Mouse (Mus musculus): ENCODE results near the gene Cers6. TPM values are rescaled to one million over a fixed set of nuclear protein-coding genes. Genes with fewer than 3 reads are reported as not detected.
A peak's percentile ranks its signal among the peaks of the same experiment; 100 is the strongest.

The Cers6 gene
- polyA plus RNA-seq, 1 experiment from 2014 or later: 80.1 TPM

DNA sequence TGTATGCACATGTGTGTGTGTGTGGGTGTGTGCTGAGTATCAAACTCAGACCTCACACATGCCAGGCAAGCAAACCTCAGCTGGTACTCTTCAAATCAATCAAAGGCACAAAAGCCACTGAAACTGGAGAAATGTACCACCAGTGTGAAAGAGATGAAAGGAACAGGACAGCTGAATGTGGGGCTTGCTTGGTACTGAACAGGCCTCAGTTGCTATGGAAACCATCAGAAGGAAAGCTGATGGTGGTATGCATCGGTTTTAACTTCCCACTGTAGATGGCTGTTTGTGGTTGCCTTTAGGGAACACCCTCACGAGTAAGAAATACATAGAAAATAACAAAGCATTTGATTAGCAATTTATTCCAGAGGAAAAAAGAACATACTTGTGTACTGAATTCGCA lies 264.2 kb downstream of the Cers6 start:
- 0 out of 2 replicates have a peak, but pooled peaks cover 2% of the 10 kb centered on the region for H3K27me3 ChIP-seq (ENCODE audit: control insufficient read depth, insufficient read depth, low read length)
- H3K27ac ChIP-seq: no peak overlapping the region
- ATAC-seq (ENCODE audit: low FRiP score) (no peak), DNase-seq (ENCODE audit: low spot score) (no peak)
- 38% methylated on average over 3 of the region's 3 CpGs for WGBS
- H3K4me1 ChIP-seq (replicated peaks; ENCODE audit: control insufficient read depth, insufficient read depth, low read length): peaks cover 15% of the 10 kb centered on the region
- no peaks in the 10 kb centered on the region for H3K36me3 ChIP-seq (replicated peaks; ENCODE audit: control insufficient read depth, insufficient read depth)
- H3K4me3 ChIP-seq (replicated peaks; ENCODE audit: low read length): no peak overlapping the region
- H3K9me3 ChIP-seq (ENCODE audit: control insufficient read depth, low read length): no peaks in the 10 kb centered on the region
- no peak overlapping the region for H3K9ac ChIP-seq
- H3K4me2 ChIP-seq (replicated peaks): no peak overlapping the region

DNA sequence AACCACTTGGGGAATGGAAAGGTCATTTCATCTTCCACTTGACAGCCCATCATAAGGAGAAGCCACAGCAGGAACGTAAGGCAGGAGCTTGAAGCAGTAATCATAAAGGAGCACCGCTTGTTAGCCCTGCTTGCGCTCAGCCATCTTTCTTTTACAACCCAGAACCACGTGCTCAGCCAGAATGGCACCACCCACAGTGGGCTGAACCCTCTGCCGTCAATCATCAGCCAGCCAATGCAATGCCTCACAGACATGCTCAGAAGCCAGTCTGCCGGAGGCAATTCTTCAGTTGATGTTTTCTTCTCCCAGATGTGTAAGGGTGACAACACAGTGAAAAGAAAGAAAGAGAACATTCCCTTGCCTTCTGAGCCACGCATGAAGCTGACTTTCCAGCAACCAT lies 267.1 kb downstream of the Cers6 start:
- 0 out of 2 replicates have a peak, but pooled peaks cover 2% of the 10 kb centered on the region for H3K27me3 ChIP-seq (ENCODE audit: control insufficient read depth, insufficient read depth, low read length)
- H3K36me3 ChIP-seq (replicated peaks; ENCODE audit: control insufficient read depth, insufficient read depth): no peaks in the 10 kb centered on the region
- no peak for ATAC-seq (ENCODE audit: low FRiP score)
- no peak for DNase-seq (ENCODE audit: low spot score)
- H3K9ac ChIP-seq: no peak overlapping the region
- H3K9me3 ChIP-seq (ENCODE audit: control insufficient read depth, low read length): no peaks in the 10 kb centered on the region
- 69% methylated on average over 7 of the region's 7 CpGs for WGBS
- H3K27ac ChIP-seq: peak overlapping the region; percentile 32
- H3K4me1 ChIP-seq (replicated peaks; ENCODE audit: control insufficient read depth, insufficient read depth, low read length): peaks cover 15% of the 10 kb centered on the region
- no peak overlapping the region for H3K4me2 ChIP-seq (replicated peaks)
- no peak overlapping the region for H3K4me3 ChIP-seq (replicated peaks; ENCODE audit: low read length)

DNA sequence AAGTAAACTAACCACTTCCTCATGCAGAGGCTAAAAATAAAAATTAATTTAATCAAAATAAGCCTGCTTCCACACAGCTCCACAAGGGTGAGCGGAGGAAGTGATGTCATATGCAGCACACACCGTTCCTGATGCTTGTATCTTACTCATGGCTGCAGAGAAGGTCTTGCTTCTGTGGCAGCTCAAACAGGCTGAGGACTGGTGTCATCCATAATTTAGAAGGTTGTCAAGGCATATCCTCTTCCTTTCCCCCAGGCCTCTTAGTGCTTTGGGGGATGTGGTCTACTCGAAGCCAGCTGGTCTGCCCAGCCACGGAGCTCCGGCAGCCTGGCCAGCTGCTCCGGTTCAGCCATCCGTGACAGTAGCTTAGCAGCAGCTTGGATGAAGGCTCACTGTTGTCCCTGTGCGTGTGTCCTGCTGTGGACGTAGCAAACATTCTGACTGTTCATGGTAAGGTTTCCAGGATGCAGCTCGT lies 267.7 kb downstream of the Cers6 start:
- Histone ChIP-seq H3K27ac (peak overlapping the region; percentile 32; the same call in 1 of the 2 replicates), H3K27me3 (ENCODE audit: control insufficient read depth, insufficient read depth, low read length) (no peaks in the 10 kb centered on the region), H3K9me3 (ENCODE audit: control insufficient read depth, low read length) (no peaks in the 10 kb centered on the region), H3K9ac (no peak overlapping the region), H3K4me1 (replicated peaks; ENCODE audit: control insufficient read depth, insufficient read depth, low read length) (peaks cover 15% of the 10 kb centered on the region), H3K4me2 (replicated peaks) (peak overlapping the region; percentile 17; the same call in 1 of the 2 replicates), H3K36me3 (replicated peaks; ENCODE audit: control insufficient read depth, insufficient read depth) (no peaks in the 10 kb centered on the region), H3K4me3 (replicated peaks; ENCODE audit: low read length) (no peak overlapping the region)
- 26% methylated on average over 10 of the region's 10 CpGs for WGBS
- DNase-seq (ENCODE audit: low spot score): peak; percentile 35
- ATAC-seq (ENCODE audit: low FRiP score): peak; percentile 87

DNA sequence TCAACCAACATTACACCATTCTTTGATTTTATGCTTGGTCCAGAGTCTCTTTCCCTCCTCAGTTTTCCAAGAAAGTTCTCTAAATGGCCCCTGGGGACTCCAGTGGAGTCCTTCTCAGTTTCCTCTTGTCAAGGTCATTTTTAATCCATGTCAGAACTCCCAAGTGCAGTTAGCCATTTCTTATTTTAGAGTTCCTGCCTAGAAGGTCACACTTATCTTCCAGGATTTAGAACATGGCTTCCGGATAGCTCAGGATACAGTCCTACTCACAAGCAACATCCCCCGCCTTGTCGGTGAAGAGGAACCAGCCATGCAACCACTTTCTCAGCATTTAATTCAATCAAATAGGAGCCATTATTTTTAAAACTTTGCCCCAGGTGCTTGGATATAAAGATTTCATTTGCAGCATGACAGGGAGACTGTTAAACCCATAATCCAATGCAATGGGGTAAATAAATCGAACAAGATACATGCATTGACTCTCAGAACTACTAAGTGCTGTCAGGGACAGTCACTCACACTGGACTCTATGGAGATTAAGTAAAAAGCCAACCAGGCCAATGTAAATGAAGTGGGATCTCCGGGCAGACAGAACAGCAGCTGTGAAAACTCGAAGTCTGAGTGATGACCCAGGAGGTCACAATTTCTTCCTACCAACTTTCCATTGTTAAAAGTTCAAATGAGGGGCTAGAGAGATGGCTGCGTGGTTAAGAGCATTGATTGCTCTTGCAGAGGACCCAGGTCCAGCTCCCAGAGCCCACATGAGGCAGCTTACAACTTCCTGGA lies 268.4 kb downstream of the Cers6 start:
- H3K27me3 ChIP-seq (ENCODE audit: control insufficient read depth, insufficient read depth, low read length): no peaks in the 10 kb centered on the region
- peak overlapping the region; percentile 17; the same call in 1 of the 2 replicates for H3K4me2 ChIP-seq (replicated peaks)
- no peak overlapping the region for H3K27ac ChIP-seq
- ATAC-seq (ENCODE audit: low FRiP score): no peak
- no peak for DNase-seq (ENCODE audit: low spot score)
- no peaks in the 10 kb centered on the region for H3K9me3 ChIP-seq (ENCODE audit: control insufficient read depth, low read length)
- 60% methylated on average over 7 of the region's 7 CpGs for WGBS
- peaks cover 15% of the 10 kb centered on the region for H3K4me1 ChIP-seq (replicated peaks; ENCODE audit: control insufficient read depth, insufficient read depth, low read length)
- H3K36me3 ChIP-seq (replicated peaks; ENCODE audit: control insufficient read depth, insufficient read depth): no peaks in the 10 kb centered on the region
- no peak overlapping the region for H3K4me3 ChIP-seq (replicated peaks; ENCODE audit: low read length)
- no peak overlapping the region for H3K9ac ChIP-seq

DNA sequence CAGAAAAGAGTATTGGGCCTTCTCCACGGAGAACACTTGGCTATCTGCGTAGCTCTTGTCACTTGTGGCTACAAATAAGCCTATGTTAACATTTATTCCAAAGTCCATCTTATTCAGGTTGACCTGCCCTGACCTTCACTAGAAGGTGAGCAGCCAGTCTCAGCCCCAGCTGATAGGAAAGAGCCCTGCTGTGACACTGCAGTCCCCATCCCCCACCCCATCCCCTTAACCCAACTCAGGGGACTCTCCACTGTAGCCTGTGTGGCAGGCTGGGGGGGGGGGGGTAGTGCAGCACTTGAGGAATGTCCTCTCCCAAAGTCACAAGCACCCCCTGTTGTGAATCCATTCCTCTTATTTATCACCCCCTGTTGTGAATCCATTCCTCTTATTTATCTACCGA lies 270.8 kb downstream of the Cers6 start:
- no peak for DNase-seq (ENCODE audit: low spot score)
- no peaks in the 10 kb centered on the region for H3K9me3 ChIP-seq (ENCODE audit: control insufficient read depth, low read length)
- 57% methylated on average over 3 of the region's 3 CpGs for WGBS
- H3K36me3 ChIP-seq (replicated peaks; ENCODE audit: control insufficient read depth, insufficient read depth): no peaks in the 10 kb centered on the region
- no peaks in the 10 kb centered on the region for H3K27me3 ChIP-seq (ENCODE audit: control insufficient read depth, insufficient read depth, low read length)
- no peak overlapping the region for H3K4me2 ChIP-seq (replicated peaks)
- peaks cover 15% of the 10 kb centered on the region for H3K4me1 ChIP-seq (replicated peaks; ENCODE audit: control insufficient read depth, insufficient read depth, low read length)
- H3K4me3 ChIP-seq (replicated peaks; ENCODE audit: low read length): no peak overlapping the region
- H3K27ac ChIP-seq: no peak overlapping the region
- no peak for ATAC-seq (ENCODE audit: low FRiP score)
- H3K9ac ChIP-seq: no peak overlapping the region

DNA sequence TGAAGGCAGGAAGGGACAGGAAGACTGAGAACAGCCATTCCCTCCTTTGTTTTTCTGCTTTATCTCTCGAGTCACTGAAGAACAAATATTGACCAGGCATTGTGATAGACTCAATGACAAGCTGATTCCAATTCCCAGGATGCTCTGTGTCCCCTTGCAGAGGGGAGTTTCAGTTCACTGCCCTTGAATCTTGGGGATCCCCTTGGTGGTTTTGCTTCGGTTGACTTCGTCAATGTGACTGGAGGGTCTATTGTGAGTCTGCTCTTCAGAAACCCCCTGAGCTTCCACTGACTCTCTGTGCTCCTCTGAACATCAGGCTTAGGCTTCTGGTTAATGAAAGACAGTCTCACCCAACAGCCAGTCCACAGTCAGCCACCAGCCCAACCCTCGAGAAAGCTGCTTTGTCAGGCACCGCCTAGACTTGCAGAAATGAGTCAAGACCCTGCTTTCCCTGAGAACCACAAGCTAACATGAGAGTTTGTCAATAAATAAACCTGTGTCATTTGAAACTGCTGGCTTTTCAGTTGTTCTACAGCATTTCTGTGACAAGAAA lies 271.3 kb downstream of the Cers6 start:
- Histone ChIP-seq H3K4me3 (replicated peaks; ENCODE audit: low read length) (no peak overlapping the region), H3K4me1 (replicated peaks; ENCODE audit: control insufficient read depth, insufficient read depth, low read length) (peaks cover 15% of the 10 kb centered on the region), H3K27me3 (ENCODE audit: control insufficient read depth, insufficient read depth, low read length) (no peaks in the 10 kb centered on the region), H3K36me3 (replicated peaks; ENCODE audit: control insufficient read depth, insufficient read depth) (no peaks in the 10 kb centered on the region), H3K9ac (no peak overlapping the region), H3K4me2 (replicated peaks) (no peak overlapping the region), H3K27ac (no peak overlapping the region), H3K9me3 (ENCODE audit: control insufficient read depth, low read length) (no peaks in the 10 kb centered on the region)
- DNase-seq (ENCODE audit: low spot score): no peak
- ATAC-seq (ENCODE audit: low FRiP score): no peak
- WGBS: 27% methylated on average over 5 of the region's 5 CpGs

DNA sequence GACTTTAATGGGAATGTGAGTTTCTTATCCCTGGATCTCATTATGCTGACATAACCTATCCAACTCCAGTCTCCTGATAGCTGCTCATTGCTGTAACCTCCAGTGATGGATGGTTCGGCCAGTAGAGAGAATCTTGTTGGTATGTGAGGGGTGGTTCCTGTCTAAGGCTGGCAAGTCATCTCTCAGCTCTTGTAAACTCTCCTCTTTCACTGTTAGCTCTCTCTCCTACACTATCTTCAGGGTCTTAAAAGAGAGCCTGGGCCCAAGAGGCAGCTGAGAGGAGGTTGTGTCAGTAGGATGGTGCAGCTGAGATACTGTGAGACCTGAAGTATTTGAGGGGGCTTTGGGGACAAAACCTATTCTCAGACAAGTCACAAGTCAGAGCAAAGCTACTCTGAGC lies 272.9 kb downstream of the Cers6 start:
- Histone ChIP-seq H3K36me3 (replicated peaks; ENCODE audit: control insufficient read depth, insufficient read depth) (no peaks in the 10 kb centered on the region), H3K27me3 (ENCODE audit: control insufficient read depth, insufficient read depth, low read length) (no peaks in the 10 kb centered on the region), H3K4me1 (replicated peaks; ENCODE audit: control insufficient read depth, insufficient read depth, low read length) (peaks cover 7% of the 10 kb centered on the region), H3K9ac (no peak overlapping the region), H3K4me2 (replicated peaks) (no peak overlapping the region), H3K9me3 (ENCODE audit: control insufficient read depth, low read length) (no peaks in the 10 kb centered on the region), H3K4me3 (replicated peaks; ENCODE audit: low read length) (no peak overlapping the region), H3K27ac (no peak overlapping the region)
- ATAC-seq (ENCODE audit: low FRiP score) (no peak), DNase-seq (ENCODE audit: low spot score) (no peak)
- 95% methylated on average over 1 of the region's 1 CpGs for WGBS

DNA sequence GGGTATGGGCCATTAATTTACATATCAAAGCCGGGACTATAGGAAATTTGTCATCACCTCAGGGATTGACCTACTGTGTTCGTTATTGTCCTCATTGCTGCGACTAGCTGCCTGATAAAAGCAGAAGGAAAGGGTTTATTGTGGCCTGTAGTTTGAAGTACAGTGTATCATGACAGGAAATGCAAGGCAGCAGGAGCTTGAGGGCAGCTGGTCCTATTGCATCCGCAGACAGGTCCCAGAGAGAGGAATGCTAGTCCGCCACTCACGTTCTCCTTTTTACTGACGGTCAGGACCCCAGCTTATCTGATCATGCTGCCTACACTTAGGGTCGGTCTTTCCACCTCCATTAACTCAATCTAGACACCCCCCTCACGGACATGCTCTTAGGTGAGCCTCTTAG lies 273.7 kb downstream of the Cers6 start:
- Histone ChIP-seq H3K27ac (no peak overlapping the region), H3K9ac (no peak overlapping the region), H3K4me3 (replicated peaks; ENCODE audit: low read length) (no peak overlapping the region), H3K27me3 (ENCODE audit: control insufficient read depth, insufficient read depth, low read length) (no peaks in the 10 kb centered on the region), H3K9me3 (ENCODE audit: control insufficient read depth, low read length) (no peaks in the 10 kb centered on the region), H3K36me3 (replicated peaks; ENCODE audit: control insufficient read depth, insufficient read depth) (no peaks in the 10 kb centered on the region), H3K4me1 (replicated peaks; ENCODE audit: control insufficient read depth, insufficient read depth, low read length) (no peaks in the 10 kb centered on the region), H3K4me2 (replicated peaks) (no peak overlapping the region)
- DNase-seq (ENCODE audit: low spot score) (no peak), ATAC-seq (ENCODE audit: low FRiP score) (no peak)
- 66% methylated on average over 9 of the region's 9 CpGs for WGBS

DNA sequence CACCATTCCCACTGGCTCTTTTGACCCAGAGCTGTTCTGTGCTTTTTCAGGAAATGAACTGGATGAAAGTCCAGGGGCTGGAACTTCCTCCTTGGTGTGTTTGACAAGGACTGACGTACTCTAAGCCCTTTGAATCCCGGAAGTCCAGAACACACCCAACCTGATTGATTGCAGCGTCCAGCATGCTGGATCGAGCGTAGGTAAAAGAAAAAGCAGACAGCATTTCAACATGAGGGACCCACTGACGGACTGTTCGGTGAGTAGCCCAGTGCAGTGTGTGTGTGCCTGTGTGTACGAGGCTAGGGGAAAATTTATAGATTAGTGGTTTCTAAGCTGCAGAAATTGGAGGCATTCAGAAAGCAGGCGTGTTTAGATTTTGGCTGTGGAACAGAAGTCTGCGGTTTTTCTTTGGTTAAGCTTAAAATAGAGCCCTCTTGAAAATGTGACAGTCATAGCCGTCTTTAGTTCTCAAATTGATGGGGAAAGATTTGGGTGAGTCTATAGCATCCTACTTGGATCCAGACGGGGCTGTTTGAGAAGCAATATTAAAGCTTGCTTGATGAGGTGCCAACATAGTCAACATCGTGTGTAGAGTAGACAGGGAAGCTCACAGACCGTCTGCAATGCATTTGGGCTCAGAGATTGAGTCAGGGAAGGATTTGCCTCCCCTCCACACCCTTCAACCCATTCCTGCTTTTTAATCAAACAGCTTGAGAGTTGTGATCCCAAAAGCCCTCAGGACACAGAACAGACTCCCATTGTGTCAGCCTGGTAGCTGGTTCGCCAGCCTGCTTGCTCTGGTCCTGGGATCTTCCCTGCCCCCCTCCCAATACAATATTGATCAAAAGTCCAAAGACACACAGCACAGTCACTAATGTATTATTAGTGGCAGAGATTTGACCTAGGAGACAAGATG lies 274.7 kb downstream of the Cers6 start, which contains the start of gene Nostrin:
Gene Nostrin, plus strand, starts transcription at position 140 of the 916 bp plus-strand sequence.
- DNase-seq (ENCODE audit: low spot score): no peak

More for the DNA sequence above, 274.7 kb downstream of the Cers6 start, which contains the start of gene Nostrin:
- Histone ChIP-seq H3K4me3 (replicated peaks; ENCODE audit: low read length) (no peak within 1 kb of the TSS), H3K4me2 (replicated peaks) (no peak within 1 kb of the TSS), H3K27ac (no peak within 1 kb of the TSS), H3K4me1 (replicated peaks; ENCODE audit: control insufficient read depth, insufficient read depth, low read length) (no peaks in the 10 kb centered on the region), H3K36me3 (replicated peaks; ENCODE audit: control insufficient read depth, insufficient read depth) (no peaks in the 10 kb centered on the region), H3K27me3 (ENCODE audit: control insufficient read depth, insufficient read depth, low read length) (no peaks in the 10 kb centered on the region), H3K9me3 (ENCODE audit: control insufficient read depth, low read length) (no peaks in the 10 kb centered on the region), H3K9ac (no peak within 1 kb of the TSS)
- 77% methylated on average over 15 of the region's 15 CpGs for WGBS
- ATAC-seq (ENCODE audit: low FRiP score): no peak

Data from hindbrain, embryonic 14.5 days (tissue).